Mouse (Mus musculus): ENCODE results near the gene Papln.

DNA sequence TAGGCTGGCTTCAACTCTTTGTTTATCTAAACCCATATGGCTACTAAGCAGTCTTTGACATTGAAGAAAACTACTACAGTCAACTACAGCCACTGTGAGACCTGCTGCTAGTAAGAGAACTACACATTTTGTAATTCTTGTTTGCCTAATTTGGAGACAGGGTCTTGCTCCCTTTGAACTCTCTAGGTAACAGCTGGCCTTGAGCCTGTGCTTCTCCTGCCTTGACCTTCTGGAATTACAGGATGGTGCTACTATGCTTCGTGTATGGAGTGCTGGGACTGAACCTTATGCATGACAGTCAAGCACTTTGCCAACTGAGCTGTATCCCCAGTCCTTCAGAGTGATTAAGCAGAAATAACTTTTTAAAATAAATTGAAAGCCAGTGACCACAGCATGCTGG, 53.2 kb downstream of the Papln start:
- TF ChIP-seq CTCF (IDR thresholded peaks at IDR 0.05; ENCODE audit: extremely low read depth, insufficient read length, insufficient replicate concordance, low read depth, low read length) (no peak), POLR2A (IDR thresholded peaks at IDR 0.05; ENCODE audit: low read depth, low read length) (no peak)

All from small intestine, adult 2 months (tissue).